ENCODE assay signal across 7 mouse cellular contexts in genomic region chr6:29198309-29199222, GRCm38 (mm10). TPM values are rescaled to one million over a fixed set of nuclear protein-coding genes. Genes with fewer than 3 reads are reported as not detected.
DNase-seq lines count a peak whose midpoint lies in the region; ATAC-seq and TF ChIP-seq lines count a peak whose summit lies in the region.

No protein-coding gene starts in this region.

- H3K4me1 ChIP-seq in embryonic facial prominence, embryonic 10.5 days, result peaks cover 40% of the 10 kb centered on the region
- H3K4me1 ChIP-seq in heart, adult 2 months (ENCODE audit: control insufficient read depth, insufficient read depth, low read length), result peaks cover 9% of the 10 kb centered on the region
- H3K4me1 ChIP-seq in kidney, adult 2 months (ENCODE audit: control insufficient read depth, insufficient read depth, low read length), result no peaks in the 10 kb centered on the region; the same call in 1 of the 2 replicates
- no peaks in the 10 kb centered on the region for H3K4me1 ChIP-seq in limb, embryonic 11.5 days (ENCODE audit: control insufficient read depth, insufficient read depth, low read length)
- H3K4me1 ChIP-seq in midbrain, embryonic 14.5 days (ENCODE audit: control insufficient read depth, insufficient read depth, low read length), result peaks cover 9% of the 10 kb centered on the region

- no peak overlapping the region for H3K9ac ChIP-seq in heart, adult 2 months (ENCODE audit: low read depth, low read length)
- no peak overlapping the region for H3K9ac ChIP-seq in limb, embryonic 11.5 days (ENCODE audit: low read length)
- H3K9ac ChIP-seq in midbrain, embryonic 14.5 days (replicated peaks; ENCODE audit: low read length), result peak overlapping the region; percentile 37

- TF ChIP-seq EP300 in heart, adult 2 months (IDR thresholded peaks at IDR 0.05; ENCODE audit: insufficient read depth, low read depth, low read length), result peak; percentile 93

- DNase-seq in adrenal gland, adult 8-10 months, result peak; percentile 85
- DNase-seq in embryonic facial prominence, embryonic 10.5 days (ENCODE audit: low spot score), result peak; percentile 90
- peak; percentile 88 for DNase-seq in heart, adult 2 months
- DNase-seq in kidney, adult 2 months, result peak; percentile 94
- DNase-seq in limb, embryonic 11.5 days (ENCODE audit: low spot score), result peak; percentile 93
- peak; percentile 99 for DNase-seq in midbrain, embryonic 14.5 days
- peak; percentile 47 for DNase-seq in spleen, adult 12 weeks (ENCODE audit: low spot score)

- peak overlapping the region; percentile 36; the same call in 1 of the 2 replicates for H3K27ac ChIP-seq in embryonic facial prominence, embryonic 10.5 days (replicated peaks)
- H3K27ac ChIP-seq in heart, adult 2 months, result peak overlapping the region; percentile 31
- no peak overlapping the region for H3K27ac ChIP-seq in kidney, adult 2 months (ENCODE audit: insufficient read depth, low read depth, low read length)
- H3K27ac ChIP-seq in limb, embryonic 11.5 days (replicated peaks; ENCODE audit: low read depth, low read length), result no peak overlapping the region
- peak overlapping the region; percentile 52 for H3K27ac ChIP-seq in midbrain, embryonic 14.5 days (replicated peaks; ENCODE audit: low read depth, low read length)

- H3K36me3 ChIP-seq in embryonic facial prominence, embryonic 10.5 days (replicated peaks), result peaks cover 34% of the 10 kb centered on the region
- H3K36me3 ChIP-seq in heart, adult 2 months (ENCODE audit: control insufficient read depth, insufficient read depth, low read length), result no peaks in the 10 kb centered on the region
- H3K36me3 ChIP-seq in kidney, adult 2 months (ENCODE audit: control insufficient read depth, insufficient read depth, low read length), result no peaks in the 10 kb centered on the region
- peaks cover 2% of the 10 kb centered on the region; the same call in 1 of the 2 replicates for H3K36me3 ChIP-seq in limb, embryonic 11.5 days (ENCODE audit: control insufficient read depth, insufficient read depth, low read length)
- peaks cover 17% of the 10 kb centered on the region for H3K36me3 ChIP-seq in midbrain, embryonic 14.5 days (ENCODE audit: control insufficient read depth, insufficient read depth, low read length)

- WGBS in embryonic facial prominence, embryonic 10.5 days, result 16% methylated on average over 25 of the region's 25 CpGs
- 14% methylated on average over 25 of the region's 25 CpGs for WGBS in heart, adult 2 months
- 14% methylated on average over 25 of the region's 25 CpGs for WGBS in kidney, adult 2 months
- WGBS in limb, embryonic 11.5 days, result 16% methylated on average over 25 of the region's 25 CpGs
- 7% methylated on average over 25 of the region's 25 CpGs for WGBS in midbrain, embryonic 14.5 days

- peak; percentile 91 for TF ChIP-seq CTCF in heart, adult 2 months (IDR thresholded peaks at IDR 0.05)
- peak; percentile 92 for TF ChIP-seq CTCF in kidney, adult 2 months (conservative IDR thresholded peaks at IDR 0.05; ENCODE audit: insufficient read depth, insufficient read length, low read depth, low read length)

- no peaks in the 10 kb centered on the region for H3K79me2 ChIP-seq in heart, adult 2 months (replicated peaks; ENCODE audit: control insufficient read depth, insufficient read depth, low read length)

- peak; percentile 67 for ATAC-seq in limb, embryonic 11.5 days (ENCODE audit: insufficient number of reproducible peaks, low FRiP score, low TSS enrichment, low read depth)
- ATAC-seq in midbrain, embryonic 14.5 days (ENCODE audit: low FRiP score, low TSS enrichment), result peak; percentile 88

- H3K9me3 ChIP-seq in embryonic facial prominence, embryonic 10.5 days, result no peaks in the 10 kb centered on the region
- H3K9me3 ChIP-seq in limb, embryonic 11.5 days (ENCODE audit: control insufficient read depth, low read length), result no peaks in the 10 kb centered on the region
- no peaks in the 10 kb centered on the region for H3K9me3 ChIP-seq in midbrain, embryonic 14.5 days (ENCODE audit: control insufficient read depth, low read length)

- H3K4me2 ChIP-seq in limb, embryonic 11.5 days (ENCODE audit: low read depth, severe bottlenecking), result peak overlapping the region; percentile 27
- H3K4me2 ChIP-seq in midbrain, embryonic 14.5 days (ENCODE audit: low read length), result peak overlapping the region; percentile 63

- intact Hi-C loops in heart, adult 2 months (cut with DNase I), result loop anchor here (1.0 kb wide), 2 partner anchors 27 to 32 kb away; no protein-coding TSS in a partner anchor

- H3K4me3 ChIP-seq in embryonic facial prominence, embryonic 10.5 days, result peak overlapping the region; percentile 51
- H3K4me3 ChIP-seq in heart, adult 2 months, result no peak overlapping the region
- H3K4me3 ChIP-seq in kidney, adult 2 months (ENCODE audit: insufficient read depth, low read depth, low read length), result no peak overlapping the region
- H3K4me3 ChIP-seq in limb, embryonic 11.5 days (ENCODE audit: low read depth, low read length), result no peak overlapping the region; the same call in 1 of the 2 replicates
- peak overlapping the region; percentile 31 for H3K4me3 ChIP-seq in midbrain, embryonic 14.5 days (replicated peaks; ENCODE audit: low read depth, low read length)

- peaks cover 56% of the 10 kb centered on the region for H3K27me3 ChIP-seq in embryonic facial prominence, embryonic 10.5 days (replicated peaks; ENCODE audit: low read depth, poor library complexity, severe bottlenecking)
- no peaks in the 10 kb centered on the region for H3K27me3 ChIP-seq in heart, adult 2 months (ENCODE audit: control insufficient read depth, insufficient read depth, low read length)
- H3K27me3 ChIP-seq in kidney, adult 2 months (replicated peaks; ENCODE audit: control insufficient read depth, insufficient read depth, low read length), result no peaks in the 10 kb centered on the region
- H3K27me3 ChIP-seq in limb, embryonic 11.5 days (ENCODE audit: control insufficient read depth, insufficient read depth, low read length), result no peaks in the 10 kb centered on the region
- no peaks in the 10 kb centered on the region for H3K27me3 ChIP-seq in midbrain, embryonic 14.5 days (ENCODE audit: control insufficient read depth, insufficient read depth, low read length)

- no peak for TF ChIP-seq POLR2A in heart, adult 2 months (IDR thresholded peaks at IDR 0.05; ENCODE audit: insufficient read depth, low read depth, low read length)
- TF ChIP-seq POLR2A in kidney, adult 2 months (IDR thresholded peaks at IDR 0.05; ENCODE audit: low read depth, low read length), result no peak

RNA-seq across cellular contexts. Expression of gene Impdh1, which starts 17.6 kb away (rescaled TPM):
- 10 to 100 TPM; 46.9 to 67.5 (median 53.0) TPM for total RNA-seq in adrenal gland, adult 8-10 months (2022)
- polyA plus RNA-seq in embryonic facial prominence, embryonic 10.5 days (2016; fragmentation: Nextera tagmentation; extraction: Ambion mirVana), result 44.7 and 50.2 TPM in 2 replicates
- total RNA-seq in heart, adult 2 months (2021), result 10 to 100 TPM; 17.8 to 18.9 TPM
- 34.2 and 36.3 TPM in 2 replicates for polyA plus RNA-seq in heart, adult 2 months (2012; rRNA removed)
- polyA plus RNA-seq in kidney, adult 2 months (2012; rRNA removed), result 16.8 and 17.7 TPM in 2 replicates
- polyA plus RNA-seq in limb, embryonic 11.5 days (2014; fragmentation: Nextera tagmentation; extraction: Ambion mirVana), result 40.8 and 50.1 TPM in 2 replicates
- 48.3 and 48.5 TPM in 2 replicates for polyA plus RNA-seq in midbrain, embryonic 14.5 days (2014; fragmentation: Nextera tagmentation; extraction: Ambion mirVana)

RNA-seq across cellular contexts. Expression of gene Prrt4, which starts 19.2 kb away (rescaled TPM):
- total RNA-seq in adrenal gland, adult 8-10 months (2022), result 1 to 10 TPM; 3.0 to 8.9 (median 4.8) TPM
- polyA plus RNA-seq in embryonic facial prominence, embryonic 10.5 days (2016; fragmentation: Nextera tagmentation; extraction: Ambion mirVana), result 1.9 and 2.0 TPM in 2 replicates
- 1 to 10 TPM; 2.2 TPM for total RNA-seq in heart, adult 2 months (2021)
- polyA plus RNA-seq in heart, adult 2 months (2012; rRNA removed), result 2.0 and 2.2 TPM in 2 replicates
- 0.20 and 0.24 TPM in 2 replicates for polyA plus RNA-seq in kidney, adult 2 months (2012; rRNA removed)
- 1.2 TPM in 2 replicates for polyA plus RNA-seq in limb, embryonic 11.5 days (2014; fragmentation: Nextera tagmentation; extraction: Ambion mirVana)
- 6.2 and 7.5 TPM in 2 replicates for polyA plus RNA-seq in midbrain, embryonic 14.5 days (2014; fragmentation: Nextera tagmentation; extraction: Ambion mirVana)

RNA-seq across cellular contexts. Expression of gene Rbm28, which starts 33.8 kb away (rescaled TPM):
- total RNA-seq in adrenal gland, adult 8-10 months (2022), result 10 to 100 TPM; 30.2 to 40.2 (median 35.0) TPM
- 53.9 and 60.6 TPM in 2 replicates for polyA plus RNA-seq in embryonic facial prominence, embryonic 10.5 days (2016; fragmentation: Nextera tagmentation; extraction: Ambion mirVana)
- total RNA-seq in heart, adult 2 months (2021), result 10 to 100 TPM; 18.4 to 18.8 TPM
- 4.6 and 13.2 TPM in 2 replicates for polyA plus RNA-seq in heart, adult 2 months (2012; rRNA removed)
- 4.9 and 6.1 TPM in 2 replicates for polyA plus RNA-seq in kidney, adult 2 months (2012; rRNA removed)
- 70.3 and 74.9 TPM in 2 replicates for polyA plus RNA-seq in limb, embryonic 11.5 days (2014; fragmentation: Nextera tagmentation; extraction: Ambion mirVana)
- 36.9 and 47.6 TPM in 2 replicates for polyA plus RNA-seq in midbrain, embryonic 14.5 days (2014; fragmentation: Nextera tagmentation; extraction: Ambion mirVana)

Comparison
In these comparisons a context has a peak if more than half of its experiments do, and no peak if none do; other contexts are left out.
1. DNase-seq: peak in every context shown above with its lines; median percentile 99 in midbrain, embryonic 14.5 days; 94 in kidney, adult 2 months; 93 in limb, embryonic 11.5 days; 90 in embryonic facial prominence, embryonic 10.5 days; 88 in heart, adult 2 months; 85 in adrenal gland, adult 8-10 months; 47 in spleen, adult 12 weeks.
2. H3K27ac ChIP-seq: peak in embryonic facial prominence, embryonic 10.5 days (single experiment), heart, adult 2 months (single experiment) and midbrain, embryonic 14.5 days (single experiment); none in kidney, adult 2 months (single experiment) and limb, embryonic 11.5 days (single experiment).
3. H3K4me3 ChIP-seq: peak in embryonic facial prominence, embryonic 10.5 days (single experiment) and midbrain, embryonic 14.5 days (single experiment); none in heart, adult 2 months (single experiment), kidney, adult 2 months (single experiment) and limb, embryonic 11.5 days (single experiment).